Mouse (Mus musculus) c-Kit-positive CD71-positive TER-119-positive erythroid progenitor cells, embryonic 14.5 days (primary cell): ENCODE data around the gene Fbll1.
"Not testable (repeated sequence)": the region's sequence is repeated elsewhere in the genome, so short reads cannot be mapped to it uniquely, and the experiment has no call there.

Source experiments
- DNase-seq: peaks from one replicate; pipeline ENCODE4 v3.0.0-alpha.2; 2013; ENCODE audit warnings: low spot score

Fbll1 gene

GRCm38 (mm10) chr11:35798874-35799273, at the start of gene Fbll1:
Gene Fbll1, minus strand, starts transcription at chr11:35798884.
- DNase-seq, result peak; percentile 17

GRCm38 (mm10) chr11:35844299-35844698, 45.6 kb upstream of the Fbll1 start:
- no peak for DNase-seq

- not testable (repeated sequence) for DNase-seq
These were observed 43.9 kb upstream of the Fbll1 start for GRCm38 (mm10) chr11:35842560-35842959.

GRCm38 (mm10) chr11:35841738-35842325, 43.1 kb upstream of the Fbll1 start:
- DNase-seq, result no peak

GRCm38 (mm10) chr11:35840806-35841205, 42.1 kb upstream of the Fbll1 start:
- DNase-seq, result not testable (repeated sequence)

- DNase-seq, result peak; percentile 16
These were observed 41.6 kb upstream of the Fbll1 start for GRCm38 (mm10) chr11:35840282-35840681.

- peak; percentile 82 for DNase-seq
These were observed 40.0 kb upstream of the Fbll1 start for GRCm38 (mm10) chr11:35838345-35839338.

GRCm38 (mm10) chr11:35837156-35838126, 38.8 kb upstream of the Fbll1 start:
- DNase-seq, result no peak

GRCm38 (mm10) chr11:35834022-35834760, 35.5 kb upstream of the Fbll1 start, which contains the start of gene Rars:
Gene Rars, minus strand, starts transcription at chr11:35834506.
- DNase-seq, result peak; percentile 93

- DNase-seq, result no peak
These were observed 34.6 kb upstream of the Fbll1 start for GRCm38 (mm10) chr11:35833270-35833669.

- no peak for DNase-seq
These were observed 33.5 kb upstream of the Fbll1 start for GRCm38 (mm10) chr11:35832139-35832538.

- no peak for DNase-seq
These were observed 29.0 kb upstream of the Fbll1 start for GRCm38 (mm10) chr11:35827714-35828113.

- DNase-seq, result no peak
These were observed 17.6 kb upstream of the Fbll1 start for GRCm38 (mm10) chr11:35816316-35816715.

GRCm38 (mm10) chr11:35811458-35811857, 12.8 kb upstream of the Fbll1 start:
- no peak for DNase-seq

- DNase-seq, result no peak
These were observed 2.6 kb upstream of the Fbll1 start for GRCm38 (mm10) chr11:35801332-35801731.

- DNase-seq, result no peak
These were observed 226 bp downstream of the Fbll1 start for GRCm38 (mm10) chr11:35798495-35798820.

- no peak for DNase-seq
These were observed 761 bp downstream of the Fbll1 start for GRCm38 (mm10) chr11:35797751-35798494.

- DNase-seq, result not testable (repeated sequence)
These were observed 5.9 kb downstream of the Fbll1 start for GRCm38 (mm10) chr11:35792800-35793199.

- DNase-seq, result no peak
These were observed 10.2 kb downstream of the Fbll1 start for GRCm38 (mm10) chr11:35788443-35788842.

GRCm38 (mm10) chr11:35784537-35784936, 14.1 kb downstream of the Fbll1 start:
- DNase-seq, result no peak

GRCm38 (mm10) chr11:35784002-35784401, 14.7 kb downstream of the Fbll1 start:
- DNase-seq, result no peak
